Mouse (Mus musculus) neural tube, embryonic 14.5 days (tissue): ENCODE measurements around the gene Zfp524. TPM values are rescaled to one million over a fixed set of nuclear protein-coding genes. Genes with fewer than 3 reads are reported as not detected.
A peak's percentile ranks its signal among the peaks of the same experiment; 100 is the strongest.
"Not testable (repeated sequence)": the region's sequence is repeated elsewhere in the genome, so short reads cannot be mapped to it uniquely, and the experiment has no call there.

ENCODE experiments used
- ATAC-seq: fragments of 200-750 bp; cut with Nextera tagmentation; 2 replicates; pipeline ENCODE4 v1.8.0; 2017; ENCODE audit warnings: low read depth, mild to moderate bottlenecking, moderate TSS enrichment, moderate library complexity
- H3K27ac ChIP-seq: fragments of 300-500 bp; sonication (generic); 2 replicates; pipeline ENCODE4 v1.5.1; 2014; ENCODE audit warnings: low read depth, mild to moderate bottlenecking, control low read depth, low read length, moderate library complexity, mixed read lengths
- H3K27me3 ChIP-seq: fragments of 300-500 bp; sonication (generic); 2 replicates; pipeline ENCODE4 v1.6.1; 2014; ENCODE audit warnings: low read length; ENCODE audit not compliant: control insufficient read depth, insufficient read depth
- H3K36me3 ChIP-seq: fragments of 300-500 bp; sonication (generic); 2 replicates; pipeline ENCODE4 v1.6.1; 2014; ENCODE audit warnings: low read length, mixed read lengths; ENCODE audit not compliant: control insufficient read depth, insufficient read depth
- H3K4me1 ChIP-seq: fragments of 300-500 bp; sonication (generic); 2 replicates; pipeline ENCODE4 v1.6.1; 2014; ENCODE audit warnings: low read length; ENCODE audit not compliant: control insufficient read depth, insufficient read depth
- H3K4me2 ChIP-seq: fragments of 300-500 bp; sonication (generic); 2 replicates; pipeline ENCODE4 v1.6.1; 2014; ENCODE audit warnings: mild to moderate bottlenecking, low read depth, low read length, control low read depth
- H3K4me3 ChIP-seq: fragments of 300-500 bp; sonication (generic); 2 replicates; pipeline ENCODE4 v1.5.1; 2014; ENCODE audit warnings: low read depth, low read length, control low read depth, mixed read lengths
- H3K9ac ChIP-seq: fragments of 300-500 bp; sonication (generic); replicated peaks from 2 replicates; pipeline ENCODE4 v1.6.1; 2014; ENCODE audit warnings: low read depth, mild to moderate bottlenecking, control low read depth, low read length, mixed read lengths
- H3K9me3 ChIP-seq: fragments of 300-500 bp; sonication (generic); 2 replicates; pipeline ENCODE4 v1.6.1; 2016; ENCODE audit warnings: low read length; ENCODE audit not compliant: control insufficient read depth
- WGBS: fragments of 180-500 bp; shearing (Covaris S2); extraction: QIAGEN DNeasy Blood & Tissue Kit; methylation state at CpG from one replicate; pipeline ENCODE4 v1.1.7; 2014; 5-methylcytosine and 5-hydroxymethylcytosine counted together
- polyA plus RNA-seq: library from polyadenylated mRNA; unstranded; fragments of >200 nt; fragmentation: Nextera tagmentation; extraction: Ambion mirVana; gene quantifications from 2 replicates; pipeline ENCODE4 v1.2.1, GENCODE M21; 2014

Zfp524 gene
- polyA plus RNA-seq, 1 experiment from 2014 or later: 5.9 TPM

DNA sequence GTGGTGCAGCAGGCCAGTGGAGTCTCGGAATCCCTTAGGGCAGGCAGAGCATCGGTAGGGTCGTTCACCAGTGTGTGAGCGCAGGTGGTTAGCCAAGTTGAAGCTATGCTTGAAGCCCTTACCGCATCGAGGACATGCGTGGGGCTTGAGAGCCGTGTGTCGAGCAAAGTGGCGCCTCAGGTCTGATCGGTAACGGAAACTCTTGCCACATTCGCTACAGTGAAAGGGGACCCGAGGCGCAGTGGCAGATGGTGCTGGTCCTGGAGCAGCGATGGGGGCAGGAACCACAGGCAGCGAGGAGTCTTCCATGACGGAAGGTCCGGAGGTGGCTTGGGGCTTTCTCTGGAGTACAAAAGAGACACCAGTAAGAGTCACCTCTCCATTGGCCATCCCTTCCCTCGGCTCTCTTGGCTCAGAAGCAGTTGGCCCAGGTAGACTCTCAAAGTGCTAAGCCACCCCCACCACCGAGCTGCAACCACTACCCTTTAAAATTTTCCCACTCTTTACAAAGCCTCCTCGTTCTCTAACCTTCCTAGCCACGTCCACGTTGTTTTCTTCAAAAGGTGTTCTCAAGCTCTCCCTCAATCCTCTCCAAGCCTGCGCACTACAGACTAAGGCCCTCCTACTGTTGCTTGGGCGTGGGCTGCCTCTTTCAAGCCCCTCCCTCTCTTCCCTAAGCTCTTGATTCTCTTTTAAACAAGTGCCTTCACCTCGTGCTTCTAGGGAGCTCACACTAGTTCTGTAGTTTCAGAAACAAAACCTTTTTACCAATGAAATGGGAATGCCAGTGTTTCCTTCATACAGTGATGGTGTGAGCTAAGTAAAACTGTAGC lies 1.3 kb upstream of the Zfp524 start:
- H3K4me3 ChIP-seq: no peak overlapping the region
- WGBS: 93% methylated on average over 27 of the region's 27 CpGs
- H3K4me2 ChIP-seq: no peak overlapping the region
- H3K9me3 ChIP-seq: no peaks in the 10 kb centered on the region
- H3K36me3 ChIP-seq: peaks cover 32% of the 10 kb centered on the region
- no peaks in the 10 kb centered on the region for H3K27me3 ChIP-seq
- no peak overlapping the region for H3K27ac ChIP-seq
- H3K4me1 ChIP-seq: no peaks in the 10 kb centered on the region
- no peak overlapping the region for H3K9ac ChIP-seq
- ATAC-seq: no peak

DNA sequence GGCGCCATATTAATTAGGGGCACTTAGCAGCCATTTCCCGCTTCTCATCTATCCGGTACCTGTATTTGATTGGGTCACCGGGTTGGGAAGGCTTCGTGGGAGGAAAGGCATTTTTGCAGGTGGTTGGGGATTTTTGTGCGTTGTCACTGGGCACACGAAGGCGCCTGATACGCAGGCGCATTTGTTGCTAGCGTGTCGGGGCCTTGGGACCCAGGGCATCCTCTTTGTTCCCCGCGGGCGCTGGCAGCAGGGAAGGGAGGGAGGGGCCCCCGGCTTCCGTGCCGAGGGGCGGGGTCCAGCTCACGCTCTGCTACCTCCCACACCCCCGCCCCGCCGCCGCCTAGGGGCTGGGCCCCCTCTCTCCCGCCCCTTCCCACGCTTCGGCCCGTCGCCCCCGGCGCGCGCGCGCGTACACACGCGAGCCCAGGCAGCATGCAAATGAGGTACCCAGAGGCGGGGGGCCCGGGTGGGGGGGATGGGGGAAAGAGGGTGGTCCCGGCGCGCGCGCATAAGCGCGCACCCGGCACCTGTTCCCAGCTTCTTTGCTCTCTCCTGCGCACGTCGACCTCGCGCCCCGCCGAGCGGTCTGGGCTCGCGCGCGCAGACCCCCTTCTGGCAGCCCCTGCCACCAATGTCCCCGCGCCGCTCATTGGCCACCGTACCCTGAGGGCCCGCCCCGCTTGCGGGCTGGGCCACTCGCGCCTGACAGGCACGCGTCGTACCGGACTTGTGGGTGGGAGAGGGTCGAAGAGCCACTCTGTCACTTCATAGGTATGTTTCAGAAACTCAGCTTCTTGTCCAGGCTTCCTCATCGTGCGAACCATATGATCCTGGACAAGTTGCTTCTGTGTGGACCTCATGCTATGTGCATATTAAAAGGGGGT lies 1.1 kb downstream of the Zfp524 start, which contains the start of gene Gm44973:
Gene Gm44973, plus strand, starts transcription at position 379 of the 884 bp plus-strand sequence.
- WGBS: under 1% methylated on average over 41 of the region's 76 CpGs
- peak; percentile 77 for ATAC-seq
- Histone ChIP-seq H3K4me3 (peak within 1 kb of the TSS; percentile 58), H3K27me3 (no peaks in the 10 kb centered on the region), H3K9me3 (no peaks in the 10 kb centered on the region), H3K27ac (peak within 1 kb of the TSS; percentile 98), H3K4me1 (no peaks in the 10 kb centered on the region), H3K9ac (peak within 1 kb of the TSS; percentile 70), H3K4me2 (peak within 1 kb of the TSS; percentile 46), H3K36me3 (peaks cover 16% of the 10 kb centered on the region)

- Histone ChIP-seq H3K4me1 (peaks cover 2% of the 10 kb centered on the region), H3K9ac (no peak overlapping the region), H3K9me3 (no peaks in the 10 kb centered on the region), H3K27ac (peak overlapping the region; percentile 98), H3K4me2 (peak overlapping the region; percentile 46), H3K27me3 (no peaks in the 10 kb centered on the region), H3K36me3 (peaks cover 11% of the 10 kb centered on the region), H3K4me3 (peak overlapping the region; percentile 58)
- no peak for ATAC-seq
- WGBS: 53% methylated on average over 3 of the region's 3 CpGs
These were observed 1.8 kb downstream of the Zfp524 start for GRCm38 (mm10) chr7:5016057-5016456.

- Histone ChIP-seq H3K27me3 (no peaks in the 10 kb centered on the region), H3K4me3 (no peak overlapping the region), H3K4me2 (no peak overlapping the region), H3K27ac (no peak overlapping the region), H3K9me3 (no peaks in the 10 kb centered on the region), H3K4me1 (peaks cover 7% of the 10 kb centered on the region), H3K36me3 (peaks cover 6% of the 10 kb centered on the region; the same call in 1 of the 2 replicates), H3K9ac (no peak overlapping the region)
- 96% methylated on average over 2 of the region's 2 CpGs for WGBS
- ATAC-seq: no peak
These were observed 2.7 kb downstream of the Zfp524 start for GRCm38 (mm10) chr7:5016920-5017319.

- no peaks in the 10 kb centered on the region for H3K27me3 ChIP-seq
- H3K4me3 ChIP-seq: no peak overlapping the region
- H3K27ac ChIP-seq: no peak overlapping the region
- H3K9ac ChIP-seq: no peak overlapping the region
- 93% methylated on average over 16 of the region's 16 CpGs for WGBS
- no peak for ATAC-seq
- H3K36me3 ChIP-seq: peaks cover 8% of the 10 kb centered on the region; the same call in 1 of the 2 replicates
- H3K9me3 ChIP-seq: no peaks in the 10 kb centered on the region
- peaks cover 7% of the 10 kb centered on the region for H3K4me1 ChIP-seq
- no peak overlapping the region for H3K4me2 ChIP-seq
These were observed 3.1 kb downstream of the Zfp524 start for GRCm38 (mm10) chr7:5017352-5017751.

GRCm38 (mm10) chr7:5017931-5018330 lies 3.7 kb downstream of the Zfp524 start:
- no peaks in the 10 kb centered on the region for H3K9me3 ChIP-seq
- H3K4me2 ChIP-seq: no peak overlapping the region
- 96% methylated on average over 21 of the region's 21 CpGs for WGBS
- H3K36me3 ChIP-seq: peaks cover 6% of the 10 kb centered on the region; the same call in 1 of the 2 replicates
- ATAC-seq: no peak
- no peak overlapping the region for H3K27ac ChIP-seq
- no peaks in the 10 kb centered on the region for H3K27me3 ChIP-seq
- H3K9ac ChIP-seq: no peak overlapping the region
- H3K4me1 ChIP-seq: peaks cover 7% of the 10 kb centered on the region
- H3K4me3 ChIP-seq: no peak overlapping the region

- not testable (repeated sequence) for H3K27me3 ChIP-seq, H3K9me3 ChIP-seq, ATAC-seq, H3K4me1 ChIP-seq, H3K9ac ChIP-seq, H3K36me3 ChIP-seq
- Histone ChIP-seq H3K4me3 (peak overlapping the region; percentile 81), H3K4me2 (peak overlapping the region; percentile 29), H3K27ac (peak overlapping the region; percentile 60; the same call in 1 of the 2 replicates)
- WGBS: 28% methylated on average over 8 of the region's 8 CpGs
These were observed 5.4 kb downstream of the Zfp524 start for GRCm38 (mm10) chr7:5019576-5019975.

GRCm38 (mm10) chr7:5020000-5020681 lies 5.9 kb downstream of the Zfp524 start, which contains the start of the genes Zfp865 and Ccdc106:
Gene Zfp865 (plus strand): TSS chr7:5020376.
Gene Ccdc106 (plus strand): TSS chr7:5020553.
- Histone ChIP-seq H3K4me3 (peak within 1 kb of the TSS; percentile 81), H3K4me1 (peaks cover 7% of the 10 kb centered on the region), H3K9me3 (no peaks in the 10 kb centered on the region), H3K4me2 (peak within 1 kb of the TSS; percentile 83), H3K36me3 (peaks cover 9% of the 10 kb centered on the region; the same call in 1 of the 2 replicates), H3K27ac (peak within 1 kb of the TSS; percentile 92), H3K27me3 (no peaks in the 10 kb centered on the region), H3K9ac (peak within 1 kb of the TSS; percentile 96)
- ATAC-seq: peak; percentile 89
- WGBS: under 1% methylated on average over 46 of the region's 49 CpGs
